Mouse (Mus musculus): ENCODE data around the gene Hs6st3. TPM values are rescaled to one million over a fixed set of nuclear protein-coding genes. Genes with fewer than 3 reads are reported as not detected.

Gene Hs6st3
- total and polyA plus RNA-seq, 3 experiments: not detected

DNA sequence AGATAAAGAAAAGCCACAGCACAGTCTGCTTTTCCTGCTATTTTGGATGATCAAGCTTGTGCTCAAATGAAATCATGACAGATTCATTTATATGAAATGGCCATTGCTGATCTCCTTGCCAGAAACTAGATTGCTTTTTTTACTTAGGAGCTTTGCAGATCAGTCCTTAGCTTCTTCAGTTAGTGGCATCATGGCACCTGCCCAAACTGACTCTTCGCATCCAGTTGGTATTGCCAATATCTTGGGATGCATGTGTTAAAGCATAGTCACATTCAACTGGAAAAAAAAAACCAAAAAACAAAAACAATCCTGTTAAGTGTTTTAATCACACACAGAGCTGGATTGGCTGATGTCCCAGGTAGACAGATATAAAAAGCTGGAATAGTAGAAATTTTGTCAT is 326.7 kb downstream of the Hs6st3 start:
- Histone ChIP-seq H3K27me3 (replicated peaks) (no peaks in the 10 kb centered on the region), H3K36me3 (replicated peaks in 1 of 2; ENCODE audit: control insufficient read depth in 1 of 2, insufficient read depth in 1 of 2, low read length in 1 of 2) (no peaks in the 10 kb centered on the region), H3K4me1 (ENCODE audit: control insufficient read depth in 1 of 2, insufficient read depth in 2 of 2) (no peaks in the 10 kb centered on the region), H3K27ac (ENCODE audit: insufficient read depth, low read depth) (no peak overlapping the region), H3K9me3 (replicated peaks; ENCODE audit: low read length) (peaks cover 20% of the 10 kb centered on the region), H3K9ac (ENCODE audit: insufficient read depth, low read depth) (no peak overlapping the region), H3K4me2 (ENCODE audit: insufficient read depth, low read depth, poor library complexity, severe bottlenecking) (no peak overlapping the region), H3K4me3 (replicated peaks in 1 of 3; ENCODE audit: low read depth in 2 of 3, low read length in 2 of 3, poor library complexity in 1 of 3) (no peak overlapping the region), H3K79me2 (replicated peaks; ENCODE audit: control insufficient read depth, extremely low read depth, insufficient read depth, poor library complexity, severe bottlenecking) (no peaks in the 10 kb centered on the region)
- dilution Hi-C loops (cut with MboI; ENCODE audit: extremely low pct_ligation_motif_present, extremely low pct_unique_long_range_greater_than_20kb, low sequenced_read_pairs) (no loop called here), in situ Hi-C loops (cut with MboI; ENCODE audit: low pct_ligation_motif_present, low pct_unique_long_range_greater_than_20kb, low sequenced_read_pairs) (no loop called here)
- TF ChIP-seq POLR2A (IDR thresholded peaks at IDR 0.05; ENCODE audit: low read depth, low read length) (no peak), E2F4 (IDR thresholded peaks at IDR 0.05; ENCODE audit: insufficient replicate concordance, low read depth, low read length) (no peak), SIN3A (IDR thresholded peaks at IDR 0.05; ENCODE audit: low read length) (no peak), GABPA (IDR thresholded peaks at IDR 0.05; ENCODE audit: insufficient replicate concordance, low read depth, low read length) (no peak), POLR2AphosphoS2 (IDR thresholded peaks at IDR 0.05; ENCODE audit: low read depth, low read length) (no peak), USF1 (IDR thresholded peaks at IDR 0.05; ENCODE audit: low read depth, low read length) (no peak)
- no peak for DNase-seq (ENCODE audit: extremely low read depth)

DNA sequence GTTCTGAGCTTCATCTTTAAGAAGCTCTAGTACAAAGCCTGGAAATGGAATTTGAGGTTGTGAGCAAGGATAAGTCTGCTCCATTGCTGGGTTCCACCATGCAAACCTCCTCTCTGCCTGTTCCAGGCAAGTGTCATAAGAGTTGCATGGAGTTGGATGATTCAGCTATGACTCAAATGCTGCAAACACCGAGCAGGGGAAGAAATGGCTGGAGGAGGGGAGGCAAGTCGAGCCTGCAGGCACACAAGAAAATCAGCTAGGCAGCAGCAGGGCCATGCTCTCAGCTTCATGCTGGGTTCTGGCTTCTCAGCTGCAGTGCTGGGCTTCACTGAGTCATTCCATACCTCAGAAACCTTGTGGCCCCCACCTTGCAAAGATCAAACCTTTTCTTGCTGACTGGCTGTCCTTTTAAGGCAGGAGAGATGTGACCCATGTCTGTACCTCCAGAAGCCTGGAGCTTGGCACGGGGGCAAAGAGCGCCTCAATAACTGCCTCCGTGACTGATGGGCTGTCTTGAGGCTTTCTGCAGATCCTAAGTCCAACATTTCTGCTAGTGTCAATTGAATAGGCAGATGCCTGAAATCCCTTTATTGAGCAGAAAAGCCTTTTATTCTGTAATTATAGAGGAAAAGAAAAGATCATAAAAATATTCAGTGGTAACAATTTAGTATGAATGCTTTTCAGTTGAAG is 328.9 kb downstream of the Hs6st3 start:
- H3K9ac ChIP-seq (ENCODE audit: insufficient read depth, low read depth): no peak overlapping the region
- H3K36me3 ChIP-seq (replicated peaks in 1 of 2; ENCODE audit: control insufficient read depth in 1 of 2, insufficient read depth in 1 of 2, low read length in 1 of 2): no peaks in the 10 kb centered on the region
- no peak overlapping the region for H3K4me2 ChIP-seq (ENCODE audit: insufficient read depth, low read depth, poor library complexity, severe bottlenecking)
- no peaks in the 10 kb centered on the region for H3K27me3 ChIP-seq (replicated peaks)
- no peak overlapping the region for H3K4me3 ChIP-seq (replicated peaks in 1 of 3; ENCODE audit: low read depth in 2 of 3, low read length in 2 of 3, poor library complexity in 1 of 3)
- TF ChIP-seq ZMIZ1 (IDR thresholded peaks at IDR 0.05; ENCODE audit: low read depth, low read length): no peak
- no peak for TF ChIP-seq PAX5 (IDR thresholded peaks at IDR 0.05; ENCODE audit: low read length)
- no peak for TF ChIP-seq UBTF (IDR thresholded peaks at IDR 0.05; ENCODE audit: low read depth, low read length)
- TF ChIP-seq E2F4 (IDR thresholded peaks at IDR 0.05; ENCODE audit: insufficient replicate concordance, low read depth, low read length): no peak
- no peak for TF ChIP-seq MAZ (IDR thresholded peaks at IDR 0.05; ENCODE audit: low read depth, low read length)
- TF ChIP-seq MYC (IDR thresholded peaks at IDR 0.05; ENCODE audit: low read depth, low read length): no peak
- no peak for TF ChIP-seq RAD21 (IDR thresholded peaks at IDR 0.05; ENCODE audit: low read depth, low read length)
- no peak for TF ChIP-seq SIN3A (IDR thresholded peaks at IDR 0.05; ENCODE audit: low read length)
- no peak for TF ChIP-seq MAX (IDR thresholded peaks at IDR 0.05; ENCODE audit: low read length)
- no peak for TF ChIP-seq ELF1 (IDR thresholded peaks at IDR 0.05; ENCODE audit: low read depth, low read length)
- TF ChIP-seq USF1 (IDR thresholded peaks at IDR 0.05; ENCODE audit: low read depth, low read length): no peak
- TF ChIP-seq EP300 (IDR thresholded peaks at IDR 0.05; ENCODE audit: low read length): no peak
- no peak for TF ChIP-seq MEF2A (IDR thresholded peaks at IDR 0.05; ENCODE audit: borderline replicate concordance, low read depth, low read length)
- no peak for TF ChIP-seq TCF12 (IDR thresholded peaks at IDR 0.05; ENCODE audit: low read depth, low read length)
- DNase-seq (ENCODE audit: extremely low read depth): no peak
- no peaks in the 10 kb centered on the region for H3K79me2 ChIP-seq (replicated peaks; ENCODE audit: control insufficient read depth, extremely low read depth, insufficient read depth, poor library complexity, severe bottlenecking)
- dilution Hi-C loops (cut with MboI; ENCODE audit: extremely low pct_ligation_motif_present, extremely low pct_unique_long_range_greater_than_20kb, low sequenced_read_pairs) (no loop called here), in situ Hi-C loops (cut with MboI; ENCODE audit: low pct_ligation_motif_present, low pct_unique_long_range_greater_than_20kb, low sequenced_read_pairs) (no loop called here)
- no peaks in the 10 kb centered on the region for H3K4me1 ChIP-seq (ENCODE audit: control insufficient read depth in 1 of 2, insufficient read depth in 2 of 2)
- H3K27ac ChIP-seq (ENCODE audit: insufficient read depth, low read depth): no peak overlapping the region
- H3K9me3 ChIP-seq (replicated peaks; ENCODE audit: low read length): peaks cover 22% of the 10 kb centered on the region
